Mouse (Mus musculus) C2C12 (cell line): ENCODE measurements at regions not wholly inside any gene's neighbourhood (a gene's known extent, or its start where the extent isn't known, plus 50 kb on each side); places are given as distances from the start of the nearest gene placed in this dataset.

Experiments used
- CEBPB ChIP-seq: IDR thresholded peaks from one replicate; pipeline ENCODE4 v1.6.1; 2011; ENCODE audit warnings: low read depth, mild to moderate bottlenecking, control low read depth, moderate library complexity
- CTCF ChIP-seq: IDR thresholded peaks from one replicate; pipeline ENCODE4 v1.5.1; 2011; ENCODE audit not compliant: control insufficient read depth, insufficient read depth, insufficient read length
- FOSL1 ChIP-seq: IDR thresholded peaks from one replicate; pipeline ENCODE4 v1.8.0; 2011; ENCODE audit warnings: mild to moderate bottlenecking, low read length; ENCODE audit not compliant: poor library complexity, insufficient read depth, severe bottlenecking
- MAX ChIP-seq: IDR thresholded peaks from one replicate; pipeline ENCODE4 v1.6.1; 2011; ENCODE audit warnings: mild to moderate bottlenecking, control low read depth
- MYOD1 ChIP-seq: IDR thresholded peaks from one replicate; pipeline ENCODE4 v1.6.1; 2011; ENCODE audit warnings: low read depth; ENCODE audit not compliant: control insufficient read depth, insufficient read length
- MYOG ChIP-seq: IDR thresholded peaks from one replicate; pipeline ENCODE4 v1.6.1; 2011; ENCODE audit not compliant: control insufficient read depth, insufficient read length; ENCODE audit errors: extremely low read depth
- USF1 ChIP-seq: IDR thresholded peaks from one replicate; pipeline ENCODE4 v1.6.1; 2011; ENCODE audit warnings: low read depth, mild to moderate bottlenecking, control low read depth, moderate library complexity

DNA sequence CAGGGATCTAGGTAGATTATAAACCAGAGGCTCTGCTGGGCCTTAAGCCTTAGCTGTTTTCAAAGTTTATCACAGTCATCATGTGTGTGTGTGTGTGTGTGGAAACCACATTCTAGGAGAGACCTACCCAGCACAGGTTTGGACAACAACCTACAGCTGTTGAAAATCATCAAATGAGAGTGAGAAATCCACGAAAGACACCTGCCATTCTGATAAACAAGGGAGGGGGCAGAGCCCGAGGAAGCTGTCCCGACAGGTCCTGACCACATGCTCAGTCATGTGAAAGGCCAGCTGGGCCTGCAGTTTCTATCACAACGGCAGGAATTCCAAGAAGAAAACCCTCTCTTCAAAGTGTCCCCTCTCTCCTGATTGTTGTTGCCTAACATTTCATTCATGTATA is 114.0 kb upstream of the Atp1b1 start:
- TF ChIP-seq CTCF (no peak), CEBPB (no peak), USF1 (no peak), MYOG (no peak), MAX (no peak), FOSL1 (no peak), MYOD1 (no peak)
